Mouse (Mus musculus) cerebellum, adult 8-10 months (tissue): Measurements from ENCODE around the gene Cemip.

Experiments
- DNase-seq: peaks from one replicate; pipeline ENCODE4 v3.0.0; 2022

Gene Cemip

GRCm38 (mm10) chr7:84090793-84091192, 4.5 kb upstream of the Cemip start:
- DNase-seq: no peak

GRCm38 (mm10) chr7:84089777-84090176, 3.5 kb upstream of the Cemip start:
- no peak for DNase-seq

- DNase-seq: peak; percentile 57
Observed at GRCm38 (mm10) chr7:84088971-84089370, 2.7 kb upstream of the Cemip start.

- DNase-seq: no peak
Observed at GRCm38 (mm10) chr7:84088191-84088590, 1.9 kb upstream of the Cemip start.

GRCm38 (mm10) chr7:84085049-84085945, 1.0 kb downstream of the Cemip start:
- peak; percentile 56 for DNase-seq

GRCm38 (mm10) chr7:84077257-84078013, 8.9 kb downstream of the Cemip start:
- DNase-seq: no peak

- DNase-seq: no peak
Observed at GRCm38 (mm10) chr7:84074266-84074665, 12.0 kb downstream of the Cemip start.

- DNase-seq: no peak
Observed at GRCm38 (mm10) chr7:84073856-84074255, 12.4 kb downstream of the Cemip start.

- DNase-seq: peak; percentile 80
Observed at GRCm38 (mm10) chr7:84068931-84069330, 17.4 kb downstream of the Cemip start.

GRCm38 (mm10) chr7:84059799-84060198, 26.5 kb downstream of the Cemip start:
- no peak for DNase-seq

GRCm38 (mm10) chr7:84055961-84056629, 30.2 kb downstream of the Cemip start:
- DNase-seq: no peak

- no peak for DNase-seq
Observed at GRCm38 (mm10) chr7:84053856-84054255, 32.4 kb downstream of the Cemip start.

- no peak for DNase-seq
Observed at GRCm38 (mm10) chr7:84051423-84051822, 34.9 kb downstream of the Cemip start.

- DNase-seq: no peak
Observed at GRCm38 (mm10) chr7:84045546-84045945, 40.8 kb downstream of the Cemip start.

GRCm38 (mm10) chr7:84044581-84045290, 41.6 kb downstream of the Cemip start:
- DNase-seq: peak; percentile 86

- DNase-seq: no peak
Observed at GRCm38 (mm10) chr7:84042726-84043125, 43.6 kb downstream of the Cemip start.

GRCm38 (mm10) chr7:84039856-84040522, 46.3 kb downstream of the Cemip start:
- DNase-seq: no peak

GRCm38 (mm10) chr7:84038642-84039041, 47.7 kb downstream of the Cemip start:
- DNase-seq: no peak

GRCm38 (mm10) chr7:84032831-84033230, 53.5 kb downstream of the Cemip start:
- DNase-seq: no peak

- peak; percentile 49 for DNase-seq
Observed at GRCm38 (mm10) chr7:84029120-84029771, 57.1 kb downstream of the Cemip start.

- no peak for DNase-seq
Observed at GRCm38 (mm10) chr7:84028368-84028767, 57.9 kb downstream of the Cemip start.
